Mouse (Mus musculus): ENCODE measurements around the gene Gm10570. TPM values are rescaled to one million over a fixed set of nuclear protein-coding genes. Genes with fewer than 3 reads are reported as not detected.
A peak's percentile ranks its signal among the peaks of the same experiment; 100 is the strongest.

Gene Gm10570
- polyA plus RNA-seq, 1 experiment from 2014 or later: not detected

GRCm38 (mm10) chr4:130313552-130313951 lies 5.1 kb upstream of the Gm10570 start:
- DNase-seq (ENCODE audit: low spot score): no peak
- Histone ChIP-seq H3K4me2 (ENCODE audit: low read depth, low read length, severe bottlenecking) (no peak overlapping the region), H3K36me3 (ENCODE audit: control insufficient read depth, insufficient read depth, low read length) (no peaks in the 10 kb centered on the region), H3K9ac (ENCODE audit: low read length) (no peak overlapping the region), H3K27me3 (ENCODE audit: control insufficient read depth, insufficient read depth, low read length) (peaks cover 14% of the 10 kb centered on the region), H3K4me1 (replicated peaks; ENCODE audit: control insufficient read depth, insufficient read depth, low read length) (0 out of 2 replicates have a peak, but pooled peaks cover 3% of the 10 kb centered on the region), H3K9me3 (ENCODE audit: control insufficient read depth, low read length) (no peaks in the 10 kb centered on the region), H3K27ac (ENCODE audit: low read depth, low read length) (no peak overlapping the region), H3K4me3 (ENCODE audit: low read depth, low read length) (no peak overlapping the region)
- no peak for ATAC-seq (replicated peaks; ENCODE audit: low FRiP score)
- 90% methylated on average over 4 of the region's 4 CpGs for WGBS

GRCm38 (mm10) chr4:130312526-130312925 lies 4.1 kb upstream of the Gm10570 start:
- Histone ChIP-seq H3K4me2 (ENCODE audit: low read depth, low read length, severe bottlenecking) (no peak overlapping the region), H3K27me3 (ENCODE audit: control insufficient read depth, insufficient read depth, low read length) (peaks cover 20% of the 10 kb centered on the region), H3K9me3 (ENCODE audit: control insufficient read depth, low read length) (no peaks in the 10 kb centered on the region), H3K4me3 (ENCODE audit: low read depth, low read length) (no peak overlapping the region), H3K27ac (ENCODE audit: low read depth, low read length) (no peak overlapping the region), H3K9ac (ENCODE audit: low read length) (no peak overlapping the region), H3K4me1 (replicated peaks; ENCODE audit: control insufficient read depth, insufficient read depth, low read length) (peaks cover 5% of the 10 kb centered on the region; the same call in 1 of the 2 replicates), H3K36me3 (ENCODE audit: control insufficient read depth, insufficient read depth, low read length) (no peaks in the 10 kb centered on the region)
- DNase-seq (ENCODE audit: low spot score): no peak
- 94% methylated on average over 3 of the region's 3 CpGs for WGBS
- ATAC-seq (replicated peaks; ENCODE audit: low FRiP score): no peak

DNA sequence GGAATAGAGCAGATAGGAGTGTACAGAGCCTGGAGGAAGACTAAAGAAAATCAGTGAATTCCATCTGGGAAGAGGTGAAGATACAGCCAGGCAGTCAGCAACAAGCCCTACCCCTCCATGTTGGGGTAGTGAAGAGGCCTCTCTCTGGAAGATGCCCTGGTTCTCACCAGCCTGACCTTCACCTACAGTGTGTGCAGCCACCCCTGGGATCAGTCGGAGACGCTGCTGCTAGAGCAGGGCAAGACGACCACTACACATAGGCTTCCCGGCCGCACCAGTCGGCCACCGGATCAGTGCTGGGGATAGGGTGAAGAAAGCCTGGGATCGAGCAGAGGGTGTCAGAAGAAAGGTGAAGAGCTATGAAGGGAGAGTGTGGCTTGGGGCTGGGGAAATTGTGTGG lies 780 bp upstream of the Gm10570 start:
- H3K4me3 ChIP-seq (ENCODE audit: low read depth, low read length): peak overlapping the region; percentile 31
- H3K27me3 ChIP-seq (ENCODE audit: control insufficient read depth, insufficient read depth, low read length): peaks cover 28% of the 10 kb centered on the region
- 39% methylated on average over 8 of the region's 8 CpGs for whole genome bisulfite sequencing
- H3K9ac ChIP-seq (ENCODE audit: low read length): peak overlapping the region; percentile 48; the same call in 1 of the 2 replicates
- H3K4me2 ChIP-seq (ENCODE audit: low read depth, low read length, severe bottlenecking): peak overlapping the region; percentile 91
- no peak for DNase-seq (ENCODE audit: low spot score)
- no peaks in the 10 kb centered on the region for H3K9me3 ChIP-seq (ENCODE audit: control insufficient read depth, low read length)
- peaks cover 6% of the 10 kb centered on the region; the same call in 1 of the 2 replicates for H3K4me1 ChIP-seq (replicated peaks; ENCODE audit: control insufficient read depth, insufficient read depth, low read length)
- ATAC-seq (replicated peaks; ENCODE audit: low FRiP score): no peak
- H3K27ac ChIP-seq (ENCODE audit: low read depth, low read length): no peak overlapping the region
- H3K36me3 ChIP-seq (ENCODE audit: control insufficient read depth, insufficient read depth, low read length): no peaks in the 10 kb centered on the region

DNA sequence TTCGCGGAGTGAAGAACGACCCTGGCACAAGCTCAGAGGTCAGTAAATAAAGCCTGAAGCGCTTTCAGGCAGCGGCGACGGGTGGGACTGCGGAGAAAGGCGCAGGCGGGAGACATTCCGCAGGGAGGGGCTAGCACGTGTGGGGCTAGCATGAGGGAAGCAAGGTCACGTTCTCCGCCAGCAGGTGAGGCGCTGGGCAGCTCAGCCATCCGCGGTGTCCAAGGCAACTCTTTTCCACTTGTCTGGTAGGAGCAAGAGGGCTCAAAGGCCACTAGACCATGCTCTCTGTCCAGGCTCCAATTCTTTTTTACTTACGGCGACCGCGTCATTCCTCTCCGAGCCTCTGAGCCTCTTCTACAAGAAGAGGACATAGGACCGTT lies 633 bp downstream of the Gm10570 start:
- no peaks in the 10 kb centered on the region for H3K36me3 ChIP-seq (ENCODE audit: control insufficient read depth, insufficient read depth, low read length)
- DNase-seq (ENCODE audit: low spot score) (peak; percentile 77), ATAC-seq (replicated peaks; ENCODE audit: low FRiP score) (peak; percentile 49; the same call in 1 of the 2 replicates)
- peak overlapping the region; percentile 48; the same call in 1 of the 2 replicates for H3K9ac ChIP-seq (ENCODE audit: low read length)
- peak overlapping the region; percentile 91 for H3K4me2 ChIP-seq (ENCODE audit: low read depth, low read length, severe bottlenecking)
- no peaks in the 10 kb centered on the region for H3K9me3 ChIP-seq (ENCODE audit: control insufficient read depth, low read length)
- H3K4me1 ChIP-seq (replicated peaks; ENCODE audit: control insufficient read depth, insufficient read depth, low read length): peaks cover 6% of the 10 kb centered on the region; the same call in 1 of the 2 replicates
- peaks cover 28% of the 10 kb centered on the region for H3K27me3 ChIP-seq (ENCODE audit: control insufficient read depth, insufficient read depth, low read length)
- H3K27ac ChIP-seq (ENCODE audit: low read depth, low read length): no peak overlapping the region
- peak overlapping the region; percentile 31 for H3K4me3 ChIP-seq (ENCODE audit: low read depth, low read length)
- under 1% methylated on average over 23 of the region's 23 CpGs for WGBS

GRCm38 (mm10) chr4:130306796-130307630 lies 1.5 kb downstream of the Gm10570 start:
- WGBS: 80% methylated on average over 10 of the region's 10 CpGs
- Histone ChIP-seq H3K9me3 (ENCODE audit: control insufficient read depth, low read length) (no peaks in the 10 kb centered on the region), H3K4me1 (replicated peaks; ENCODE audit: control insufficient read depth, insufficient read depth, low read length) (peaks cover 6% of the 10 kb centered on the region; the same call in 1 of the 2 replicates), H3K9ac (ENCODE audit: low read length) (no peak overlapping the region), H3K4me3 (ENCODE audit: low read depth, low read length) (no peak overlapping the region), H3K36me3 (ENCODE audit: control insufficient read depth, insufficient read depth, low read length) (no peaks in the 10 kb centered on the region), H3K4me2 (ENCODE audit: low read depth, low read length, severe bottlenecking) (peak overlapping the region; percentile 91; the same call in 1 of the 2 replicates), H3K27ac (ENCODE audit: low read depth, low read length) (no peak overlapping the region), H3K27me3 (ENCODE audit: control insufficient read depth, insufficient read depth, low read length) (peaks cover 28% of the 10 kb centered on the region)
- DNase-seq (ENCODE audit: low spot score) (no peak), ATAC-seq (replicated peaks; ENCODE audit: low FRiP score) (no peak)

GRCm38 (mm10) chr4:130304746-130305145 lies 3.7 kb downstream of the Gm10570 start:
- ATAC-seq (replicated peaks; ENCODE audit: low FRiP score) (no peak), DNase-seq (ENCODE audit: low spot score) (no peak)
- H3K9ac ChIP-seq (ENCODE audit: low read length): no peak overlapping the region
- H3K4me2 ChIP-seq (ENCODE audit: low read depth, low read length, severe bottlenecking): no peak overlapping the region
- 22% methylated on average over 3 of the region's 3 CpGs for WGBS
- peaks cover 25% of the 10 kb centered on the region for H3K27me3 ChIP-seq (ENCODE audit: control insufficient read depth, insufficient read depth, low read length)
- H3K4me3 ChIP-seq (ENCODE audit: low read depth, low read length): no peak overlapping the region
- peaks cover 6% of the 10 kb centered on the region; the same call in 1 of the 2 replicates for H3K4me1 ChIP-seq (replicated peaks; ENCODE audit: control insufficient read depth, insufficient read depth, low read length)
- no peak overlapping the region for H3K27ac ChIP-seq (ENCODE audit: low read depth, low read length)
- no peaks in the 10 kb centered on the region for H3K9me3 ChIP-seq (ENCODE audit: control insufficient read depth, low read length)
- no peaks in the 10 kb centered on the region for H3K36me3 ChIP-seq (ENCODE audit: control insufficient read depth, insufficient read depth, low read length)

DNA sequence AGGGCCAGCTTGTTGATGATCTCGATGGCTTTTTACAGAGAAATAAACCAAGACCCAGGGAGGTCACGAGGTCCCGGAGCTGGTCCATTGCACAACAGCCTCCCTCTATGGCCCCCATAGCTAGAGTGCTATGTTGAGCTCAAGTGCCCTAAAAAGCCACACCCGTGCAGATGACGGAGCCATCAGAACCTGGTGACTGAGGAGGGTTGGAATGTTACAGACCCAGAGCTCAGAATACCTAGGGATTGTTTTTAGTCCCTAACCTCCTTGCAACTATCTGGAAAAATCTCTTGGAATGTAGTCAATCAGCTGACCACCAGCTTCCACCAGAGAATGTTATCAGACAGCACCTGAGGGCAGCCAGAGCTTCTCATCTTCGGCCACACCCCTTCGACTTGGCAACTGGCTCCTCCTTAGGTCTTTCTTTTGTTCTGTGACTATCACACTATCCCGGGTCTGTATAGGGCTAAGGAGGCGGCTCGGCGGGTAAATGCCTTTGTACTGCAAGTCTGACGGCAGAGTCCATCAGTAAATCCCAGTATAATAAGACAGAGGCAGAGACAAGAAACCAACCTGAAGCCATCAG lies 6.1 kb downstream of the Gm10570 start:
- DNase-seq (ENCODE audit: low spot score): no peak

GRCm38 (mm10) chr4:130299629-130300018 lies 8.8 kb downstream of the Gm10570 start:
- 77% methylated on average over 8 of the region's 8 CpGs for WGBS
- no peak overlapping the region for H3K9ac ChIP-seq (ENCODE audit: low read length)
- no peaks in the 10 kb centered on the region for H3K4me1 ChIP-seq (replicated peaks; ENCODE audit: control insufficient read depth, insufficient read depth, low read length)
- no peaks in the 10 kb centered on the region for H3K9me3 ChIP-seq (ENCODE audit: control insufficient read depth, low read length)
- H3K4me2 ChIP-seq (ENCODE audit: low read depth, low read length, severe bottlenecking): no peak overlapping the region
- no peak for ATAC-seq (replicated peaks; ENCODE audit: low FRiP score)
- H3K27me3 ChIP-seq (ENCODE audit: control insufficient read depth, insufficient read depth, low read length): no peaks in the 10 kb centered on the region
- no peaks in the 10 kb centered on the region for H3K36me3 ChIP-seq (ENCODE audit: control insufficient read depth, insufficient read depth, low read length)
- DNase-seq (ENCODE audit: low spot score): no peak
- H3K4me3 ChIP-seq (ENCODE audit: low read depth, low read length): no peak overlapping the region
- H3K27ac ChIP-seq (ENCODE audit: low read depth, low read length): no peak overlapping the region

More for the DNA sequence above, 6.1 kb downstream of the Gm10570 start:
- Histone ChIP-seq H3K9me3 (ENCODE audit: control insufficient read depth, low read length) (no peaks in the 10 kb centered on the region), H3K9ac (ENCODE audit: low read length) (no peak overlapping the region), H3K4me2 (ENCODE audit: low read depth, low read length, severe bottlenecking) (no peak overlapping the region), H3K4me1 (replicated peaks; ENCODE audit: control insufficient read depth, insufficient read depth, low read length) (no peaks in the 10 kb centered on the region; the same call in 1 of the 2 replicates), H3K4me3 (ENCODE audit: low read depth, low read length) (no peak overlapping the region), H3K27me3 (ENCODE audit: control insufficient read depth, insufficient read depth, low read length) (peaks cover 7% of the 10 kb centered on the region; the same call in 1 of the 2 replicates), H3K27ac (ENCODE audit: low read depth, low read length) (no peak overlapping the region), H3K36me3 (ENCODE audit: control insufficient read depth, insufficient read depth, low read length) (no peaks in the 10 kb centered on the region)
- WGBS: 53% methylated on average over 12 of the region's 12 CpGs
- ATAC-seq (replicated peaks; ENCODE audit: low FRiP score): no peak
